Mouse (Mus musculus): Measurements from ENCODE around the gene Mrgprg.

GRCm38 (mm10) chr7:143739511-143740461 lies 27.0 kb downstream of the Mrgprg start:
- TF ChIP-seq POLR2A (IDR thresholded peaks at IDR 0.05; ENCODE audit: insufficient read length, low read depth) (peak; percentile 81), MAX (IDR thresholded peaks at IDR 0.05; ENCODE audit: low read depth) (no peak), POLR2AphosphoS2 (IDR thresholded peaks at IDR 0.05; ENCODE audit: insufficient read length, low read depth) (peak; percentile 54), USF1 (IDR thresholded peaks at IDR 0.05; ENCODE audit: low read depth) (no peak), REST (IDR thresholded peaks at IDR 0.05; ENCODE audit: insufficient read depth, insufficient read length) (no peak), E2F4 (IDR thresholded peaks at IDR 0.05; ENCODE audit: insufficient read depth) (no peak), TCF12 (IDR thresholded peaks at IDR 0.05; ENCODE audit: insufficient read depth, poor library complexity, severe bottlenecking) (peak; percentile 53), MYOD1 (IDR thresholded peaks at IDR 0.05; ENCODE audit: control insufficient read depth in 1 of 3, insufficient read length in 2 of 3, low read depth in 2 of 3) (peak in 2 of 3 experiments; percentile 75 to 89), MYOG (IDR thresholded peaks at IDR 0.05; ENCODE audit: control insufficient read depth in 1 of 3, insufficient read depth in 1 of 3, insufficient read length in 2 of 3, low read depth in 2 of 3) (peak; percentile 73 to 95 (median 81)), CEBPB (IDR thresholded peaks at IDR 0.05; ENCODE audit: insufficient read depth, poor library complexity, severe bottlenecking) (no peak), SRF (IDR thresholded peaks at IDR 0.05; ENCODE audit: control insufficient read depth, insufficient read length, low read depth) (no peak), TCF3 (IDR thresholded peaks at IDR 0.05; ENCODE audit: insufficient read length, low read depth) (peak; percentile 26)
